Mouse (Mus musculus) heart, embryonic 14.5 days (tissue): ENCODE data around the gene Tuba1a. TPM values are rescaled to one million over a fixed set of nuclear protein-coding genes. Genes with fewer than 3 reads are reported as not detected.
"Not testable (repeated sequence)": the region's sequence is repeated elsewhere in the genome, so short reads cannot be mapped to it uniquely, and the experiment has no call there.

Experiments used
- ATAC-seq: fragments of 200-750 bp; cut with Nextera tagmentation; 2 replicates; pipeline ENCODE4 v1.8.0; 2017; ENCODE audit warnings: low read depth, moderate TSS enrichment; ENCODE audit not compliant: insufficient number of reproducible peaks, insufficient read depth, low FRiP score
- H3K27ac ChIP-seq, 2 experiments: fragments of 200-500 bp in 1 of 2; fragments of 300-500 bp in 1 of 2; sonication (generic) in 1 of 2; replicated peaks in 1 of 2; 2 replicates each; pipeline ENCODE4 v1.5.1; 2012 to 2014; ENCODE audit warnings: low read depth in 2 of 2, low read length in 2 of 2, control low read depth in 1 of 2, mild to moderate bottlenecking in 1 of 2, mixed read lengths in 1 of 2; ENCODE audit not compliant: control insufficient read depth in 1 of 2, insufficient read depth in 1 of 2
- H3K27me3 ChIP-seq: fragments of 300-500 bp; sonication (generic); 2 replicates; pipeline ENCODE4 v1.6.1; 2014; ENCODE audit warnings: mild to moderate bottlenecking, low read length, control low read depth; ENCODE audit not compliant: control insufficient read depth, insufficient read depth
- H3K36me3 ChIP-seq: fragments of 300-500 bp; sonication (generic); 2 replicates; pipeline ENCODE4 v1.6.1; 2014; ENCODE audit warnings: mild to moderate bottlenecking, control low read depth, low read length, mixed read lengths; ENCODE audit not compliant: control insufficient read depth, insufficient read depth
- H3K4me1 ChIP-seq, 2 experiments: fragments of 200-500 bp in 1 of 2; fragments of 300-500 bp in 1 of 2; sonication (generic) in 1 of 2; 2 replicates each; pipeline ENCODE4 v1.6.1; 2012 to 2014; ENCODE audit warnings: low read length in 2 of 2, control low read depth in 1 of 2, mixed read lengths in 1 of 2; ENCODE audit not compliant: control insufficient read depth in 2 of 2, insufficient read depth in 2 of 2
- H3K4me2 ChIP-seq: fragments of 300-500 bp; sonication (generic); 2 replicates; pipeline ENCODE4 v1.6.1; 2014; ENCODE audit warnings: mild to moderate bottlenecking, low read length
- H3K4me3 ChIP-seq, 2 experiments: fragments of 200-500 bp in 1 of 2; fragments of 300-500 bp in 1 of 2; sonication (generic) in 1 of 2; 2 replicates each; pipeline ENCODE4 v1.5.1; 2012 to 2014; ENCODE audit warnings: low read length in 2 of 2, mild to moderate bottlenecking in 2 of 2, control low read depth in 1 of 2, low read depth in 1 of 2, moderate library complexity in 1 of 2; ENCODE audit not compliant: control insufficient read depth in 1 of 2, insufficient read depth in 1 of 2
- H3K9ac ChIP-seq: fragments of 300-500 bp; sonication (generic); 2 replicates; pipeline ENCODE4 v1.6.1; 2014; ENCODE audit warnings: mild to moderate bottlenecking, low read length
- H3K9me3 ChIP-seq: fragments of 300-500 bp; sonication (generic); 2 replicates; pipeline ENCODE4 v1.6.1; 2016; ENCODE audit warnings: low read length, control low read depth; ENCODE audit not compliant: control insufficient read depth
- WGBS: fragments of 180-500 bp; shearing (Covaris S2); extraction: QIAGEN DNeasy Blood & Tissue Kit; methylation state at CpG from one replicate; pipeline ENCODE4 v1.1.7; 2014; 5-methylcytosine and 5-hydroxymethylcytosine counted together
- polyA plus RNA-seq: library from polyadenylated mRNA; unstranded; fragments of >200 nt; fragmentation: Nextera tagmentation; extraction: Ambion mirVana; gene quantifications from 2 replicates; pipeline ENCODE4 v1.2.1, GENCODE M21; 2014

Gene Tuba1a
- polyA plus RNA-seq, 1 experiment from 2014 or later = 917 TPM

DNA sequence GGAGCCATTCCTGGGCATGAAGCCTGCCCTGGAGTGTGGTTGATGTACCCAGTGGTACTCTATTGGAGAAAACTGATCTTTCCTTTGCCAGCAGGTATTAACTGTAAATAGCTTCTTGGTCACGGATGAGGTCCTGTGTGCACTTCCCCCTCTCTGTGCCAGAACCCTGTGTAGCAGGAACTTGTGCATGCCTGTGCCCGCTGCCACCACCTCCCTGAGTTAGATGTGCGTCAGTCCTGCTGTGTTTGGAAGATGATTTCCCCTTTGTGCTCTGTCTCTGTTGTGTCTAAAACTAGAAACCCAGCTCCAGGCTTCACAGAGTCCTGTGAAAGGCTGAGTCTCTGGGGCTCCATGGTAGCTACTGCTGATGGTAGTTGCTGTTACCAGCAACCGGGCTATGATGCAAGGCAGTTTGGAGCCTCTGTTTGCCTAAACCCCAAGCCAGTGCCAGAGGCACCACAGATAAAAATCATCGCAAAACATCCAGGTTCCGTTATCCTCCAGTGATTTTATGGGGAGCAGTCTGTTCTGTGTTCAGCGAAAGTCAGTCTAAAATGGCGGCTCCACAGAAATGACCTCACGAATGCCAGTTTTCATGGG lies 19.6 kb upstream of the Tuba1a start:
- Histone ChIP-seq H3K9ac (no peak overlapping the region), H3K36me3 (no peaks in the 10 kb centered on the region), H3K27me3 (no peaks in the 10 kb centered on the region), H3K4me3 (no peak overlapping the region), H3K4me2 (no peak overlapping the region), H3K9me3 (no peaks in the 10 kb centered on the region), H3K4me1 (peaks cover 27 to 37% of the 10 kb centered on the region in 2 experiments), H3K27ac (no peak overlapping the region)
- no peak for ATAC-seq
- WGBS = 88% methylated on average over 9 of the region's 9 CpGs

DNA sequence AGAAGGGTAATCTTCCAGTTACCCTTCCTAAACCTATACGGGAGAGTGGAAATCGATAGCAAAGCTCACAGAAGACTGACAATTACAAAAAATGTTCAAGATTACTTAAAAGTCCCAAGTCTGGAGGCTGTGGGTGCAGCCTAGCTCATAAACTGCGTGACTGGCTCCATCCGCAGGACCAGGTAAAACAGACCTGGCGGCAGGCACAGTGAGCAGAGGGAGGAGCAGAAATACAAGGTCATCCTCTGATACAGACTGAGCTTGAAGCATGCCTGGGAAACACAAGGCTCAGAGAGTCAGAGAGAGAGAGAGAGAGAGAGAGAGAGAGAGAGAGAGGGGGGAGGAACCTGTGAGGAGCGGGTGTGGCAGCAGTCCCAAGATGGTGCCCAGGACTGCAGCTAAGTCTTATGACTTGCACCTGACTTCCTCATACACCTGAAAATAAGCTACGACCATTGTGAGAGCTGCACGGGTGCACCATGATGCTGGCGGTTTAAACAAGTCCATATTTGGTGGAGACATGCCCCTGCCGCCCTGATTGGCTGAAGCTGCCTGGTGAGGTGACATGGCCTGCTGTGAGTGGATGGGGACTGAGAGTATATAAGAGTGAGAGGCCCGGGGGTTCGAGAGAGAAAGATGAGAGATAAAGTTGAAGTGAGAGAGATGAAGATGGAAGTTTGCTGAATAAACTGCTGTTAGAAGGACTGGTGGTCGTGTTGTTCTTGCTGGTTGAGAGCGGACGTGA lies 18.2 kb upstream of the Tuba1a start:
- peaks cover 14 to 24% of the 10 kb centered on the region in 2 experiments for H3K4me1 ChIP-seq
- not testable (repeated sequence) for H3K4me3 ChIP-seq, H3K9ac ChIP-seq, H3K36me3 ChIP-seq, H3K9me3 ChIP-seq, H3K27ac ChIP-seq, H3K4me2 ChIP-seq, H3K27me3 ChIP-seq, ATAC-seq
- WGBS = 62% methylated on average over 15 of the region's 15 CpGs

DNA sequence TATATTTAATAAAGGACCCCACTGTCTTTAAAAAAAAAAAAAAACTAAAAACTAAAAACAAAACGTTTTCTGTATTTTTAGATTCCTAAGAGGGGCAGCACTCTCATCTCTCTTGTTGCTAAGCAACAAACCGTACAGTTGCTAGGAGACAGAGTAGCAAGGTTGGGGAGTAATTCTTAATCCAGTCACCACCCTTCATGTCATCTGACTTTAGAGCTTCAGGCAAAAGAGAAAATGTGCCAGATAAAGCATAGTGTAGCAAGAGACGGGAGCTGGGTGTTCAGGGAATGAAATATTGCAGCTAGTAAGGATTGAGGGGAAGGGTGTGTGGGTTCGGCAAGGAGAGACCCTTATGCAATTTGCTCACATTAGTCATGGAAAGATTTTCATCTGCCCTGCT lies 17.6 kb upstream of the Tuba1a start:
- Histone ChIP-seq H3K36me3 (no peaks in the 10 kb centered on the region), H3K4me1 (peaks cover 11 to 20% of the 10 kb centered on the region in 2 experiments), H3K9ac (no peak overlapping the region), H3K27me3 (no peaks in the 10 kb centered on the region), H3K27ac (no peak overlapping the region), H3K4me3 (no peak overlapping the region), H3K9me3 (no peaks in the 10 kb centered on the region), H3K4me2 (no peak overlapping the region)
- ATAC-seq = no peak
- WGBS = 43% methylated on average over 4 of the region's 4 CpGs

DNA sequence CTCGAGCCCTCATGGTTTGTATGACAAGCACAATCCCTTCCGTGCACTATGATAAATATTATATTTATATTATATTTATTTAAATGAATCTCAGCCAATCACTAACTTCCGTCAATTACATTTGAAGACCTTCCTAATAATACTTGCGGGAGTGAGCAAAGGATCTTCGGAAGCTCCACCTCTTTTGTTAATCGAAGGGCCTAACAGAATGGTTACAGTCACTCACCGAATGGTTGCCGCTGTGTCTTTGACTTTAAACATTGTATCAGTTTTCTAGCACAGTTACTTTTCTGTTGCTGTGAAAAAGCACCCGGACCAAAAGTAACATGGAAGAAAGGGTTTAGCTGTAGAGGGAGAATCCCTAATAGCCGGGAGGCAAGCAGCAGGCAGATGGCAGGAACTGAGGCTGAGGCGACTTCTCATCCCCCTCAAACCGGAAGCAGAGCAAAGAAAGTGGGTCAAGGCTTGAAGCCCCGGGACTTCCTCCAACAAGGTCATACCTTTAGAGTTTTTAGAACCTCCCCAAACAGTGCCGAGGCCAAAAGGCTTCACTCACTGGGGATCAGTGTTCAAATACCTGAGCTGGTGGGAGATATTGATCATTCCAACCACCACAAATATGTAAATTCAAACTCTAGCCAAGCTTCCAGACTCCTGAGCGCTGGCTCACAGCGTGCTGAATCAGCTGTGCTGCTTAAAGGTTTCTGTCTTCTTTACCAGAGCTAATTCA lies 16.0 kb upstream of the Tuba1a start:
- H3K4me3 ChIP-seq = no peak overlapping the region

DNA sequence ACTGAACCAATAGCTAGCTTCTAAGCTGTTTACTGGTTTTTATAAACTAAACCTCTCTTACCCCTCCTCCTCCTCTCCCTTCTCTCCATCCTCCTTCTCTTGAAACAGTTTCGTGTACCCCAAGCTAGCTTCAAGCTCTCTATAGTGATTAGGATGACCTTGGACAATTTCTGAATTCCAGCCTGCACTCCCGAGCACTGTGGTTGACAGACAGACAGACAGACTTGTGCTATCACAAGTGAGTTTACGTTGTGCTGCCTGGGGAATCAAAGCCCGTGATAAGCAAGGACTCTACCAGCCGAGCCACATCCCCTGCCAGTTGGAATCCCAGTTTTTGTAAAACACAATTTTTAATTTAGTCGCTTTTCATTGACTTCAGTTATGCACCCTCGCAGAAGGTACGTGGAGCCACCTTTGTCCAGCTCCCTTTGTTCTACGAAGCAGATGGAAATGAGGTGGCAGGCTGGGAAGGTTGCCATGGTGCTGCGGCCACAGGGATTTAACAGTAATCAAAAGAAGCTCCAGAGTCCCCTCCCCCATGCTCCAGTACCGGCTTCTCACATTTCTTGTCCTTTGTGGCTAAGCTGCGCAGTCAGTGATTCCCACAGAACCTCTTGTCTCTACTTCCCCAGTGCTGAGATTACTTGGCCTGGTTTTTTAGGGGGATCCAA lies 15.3 kb upstream of the Tuba1a start:
- H3K27me3 ChIP-seq = no peaks in the 10 kb centered on the region
- H3K4me3 ChIP-seq = no peak overlapping the region
- H3K4me1 ChIP-seq = peaks cover 11 to 20% of the 10 kb centered on the region in 2 experiments
- ATAC-seq = no peak
- H3K27ac ChIP-seq = peak overlapping the region; percentile 10 to 31; a peak in 2 of 4 replicates
- no peaks in the 10 kb centered on the region for H3K36me3 ChIP-seq
- H3K4me2 ChIP-seq = peak overlapping the region; percentile 42
- 0 out of 2 replicates have a peak overlapping the region, but pooled peaks have one; percentile 2 for H3K9ac ChIP-seq
- H3K9me3 ChIP-seq = no peaks in the 10 kb centered on the region
- 8% methylated on average over 12 of the region's 12 CpGs for WGBS

More for the DNA sequence above, 16.0 kb upstream of the Tuba1a start:
- ATAC-seq = no peak
- H3K4me1 ChIP-seq = peaks cover 11 to 20% of the 10 kb centered on the region in 2 experiments
- WGBS = 29% methylated on average over 16 of the region's 16 CpGs
- no peaks in the 10 kb centered on the region for H3K36me3 ChIP-seq
- peak overlapping the region in 1 of 2 experiments; percentile 10; a peak in 1 of 4 replicates for H3K27ac ChIP-seq
- H3K9me3 ChIP-seq = no peaks in the 10 kb centered on the region
- 0 out of 2 replicates have a peak overlapping the region, but pooled peaks have one; percentile 2 for H3K9ac ChIP-seq
- H3K4me2 ChIP-seq = peak overlapping the region; percentile 42
- no peaks in the 10 kb centered on the region for H3K27me3 ChIP-seq

DNA sequence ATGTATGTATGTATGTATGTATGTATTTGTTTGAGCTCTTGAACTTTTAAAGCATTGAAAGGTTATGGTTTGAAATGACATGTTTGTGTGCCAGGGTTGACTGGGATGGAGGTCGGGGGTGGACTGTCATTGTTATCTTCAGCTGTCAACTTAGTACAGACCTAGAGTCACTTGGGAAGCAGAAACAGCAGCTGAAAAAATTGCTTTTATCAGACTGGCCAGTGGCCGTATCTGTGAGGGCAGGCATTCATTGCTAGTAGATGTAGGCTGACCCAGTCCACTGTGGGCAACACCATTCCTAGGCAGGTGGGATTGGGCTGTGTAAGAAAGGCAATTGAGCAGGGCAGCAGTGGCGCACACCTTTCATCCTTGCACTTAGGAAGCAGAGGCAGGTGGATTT lies 6.0 kb upstream of the Tuba1a start:
- Histone ChIP-seq H3K9ac (no peak overlapping the region), H3K4me2 (no peak overlapping the region), H3K27me3 (no peaks in the 10 kb centered on the region), H3K4me3 (no peak overlapping the region), H3K27ac (no peak overlapping the region), H3K4me1 (peaks cover 2 to 5% of the 10 kb centered on the region in 2 experiments; a peak in 2 of 4 replicates), H3K9me3 (no peaks in the 10 kb centered on the region), H3K36me3 (no peaks in the 10 kb centered on the region)
- ATAC-seq = no peak
- 45% methylated on average over 3 of the region's 3 CpGs for WGBS

DNA sequence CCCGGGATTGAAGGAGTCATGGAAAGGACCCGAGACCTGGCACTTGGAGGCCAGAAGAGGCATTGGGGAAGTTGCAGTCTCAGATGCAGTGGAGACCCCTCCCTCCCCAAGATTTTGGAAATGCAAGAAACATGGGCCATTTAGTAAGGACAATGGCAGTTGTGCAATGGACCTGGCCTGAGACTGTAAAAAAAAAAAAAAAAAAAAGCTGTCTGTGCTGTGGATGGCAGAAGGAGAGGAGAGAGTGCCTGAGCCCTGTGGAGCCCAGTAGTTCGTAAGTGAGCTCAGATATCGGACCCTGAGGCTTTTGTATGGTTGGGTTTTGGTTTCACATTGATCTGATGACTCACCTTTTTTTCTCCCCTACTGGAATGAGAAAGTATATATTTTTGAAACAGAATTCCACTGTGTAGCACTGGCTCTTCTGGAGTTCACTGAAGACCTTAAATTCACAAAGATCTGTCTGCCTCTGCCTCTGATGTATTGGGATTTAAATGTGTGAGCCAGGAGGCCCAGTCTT lies 5.5 kb upstream of the Tuba1a start:
- Histone ChIP-seq H3K4me1 (peaks cover 3 to 6% of the 10 kb centered on the region in 2 experiments; a peak in 2 of 4 replicates), H3K4me3 (no peak overlapping the region), H3K9ac (no peak overlapping the region), H3K36me3 (no peaks in the 10 kb centered on the region), H3K27ac (no peak overlapping the region), H3K4me2 (no peak overlapping the region), H3K9me3 (no peaks in the 10 kb centered on the region), H3K27me3 (no peaks in the 10 kb centered on the region)
- ATAC-seq = no peak
- WGBS = 90% methylated on average over 4 of the region's 4 CpGs
